Mouse (Mus musculus): ENCODE results near the gene Gm21750.
A peak's percentile ranks its signal among the peaks of the same experiment; 100 is the strongest.
"Not testable (repeated sequence)": the region's sequence is repeated elsewhere in the genome, so short reads cannot be mapped to it uniquely, and the experiment has no call there.

Gm21750 gene

GRCm38 (mm10) chr14:73660925-73661324, at the start of gene Gm21750:
Gm21750 (plus strand) TSS chr14:73661225.
- DNase-seq (ENCODE audit: low spot score in 2 of 2) = not testable (repeated sequence)

- not testable (repeated sequence) for DNase-seq (ENCODE audit: low spot score in 2 of 2)
These were observed 46.1 kb upstream of the Gm21750 start for GRCm38 (mm10) chr14:73614961-73615360.

- peak; percentile 29 to 46 for DNase-seq (ENCODE audit: low spot score in 2 of 2)
These were observed 40.1 kb upstream of the Gm21750 start for GRCm38 (mm10) chr14:73620880-73621279.

- no peak for DNase-seq (ENCODE audit: low spot score in 2 of 2)
These were observed 38.0 kb upstream of the Gm21750 start for GRCm38 (mm10) chr14:73622988-73623387.

- DNase-seq (ENCODE audit: low spot score in 2 of 2) = no peak
These were observed 35.6 kb upstream of the Gm21750 start for GRCm38 (mm10) chr14:73625469-73625868.

- no peak for DNase-seq (ENCODE audit: low spot score in 2 of 2)
These were observed 29.5 kb upstream of the Gm21750 start for GRCm38 (mm10) chr14:73631511-73631910.

- DNase-seq (ENCODE audit: low spot score in 2 of 2) = peak; percentile 77 to 79
These were observed 28.3 kb upstream of the Gm21750 start for GRCm38 (mm10) chr14:73632648-73633263.

- DNase-seq (ENCODE audit: low spot score in 2 of 2) = peak in 1 of 2 experiments; percentile 28
These were observed 26.7 kb upstream of the Gm21750 start for GRCm38 (mm10) chr14:73634356-73634755.

GRCm38 (mm10) chr14:73637460-73637859, 23.6 kb upstream of the Gm21750 start:
- DNase-seq (ENCODE audit: low spot score in 2 of 2) = no peak

- no peak for DNase-seq (ENCODE audit: low spot score in 2 of 2)
These were observed 10.8 kb upstream of the Gm21750 start for GRCm38 (mm10) chr14:73650179-73650578.

- peak; percentile 29 to 69 for DNase-seq (ENCODE audit: low spot score in 2 of 2)
These were observed 9.1 kb downstream of the Gm21750 start for GRCm38 (mm10) chr14:73670091-73670490.

- DNase-seq (ENCODE audit: low spot score in 2 of 2) = no peak
These were observed 26.7 kb downstream of the Gm21750 start for GRCm38 (mm10) chr14:73687726-73688125.

- DNase-seq (ENCODE audit: low spot score in 2 of 2) = no peak
These were observed 27.4 kb downstream of the Gm21750 start for GRCm38 (mm10) chr14:73688427-73688826.

- DNase-seq (ENCODE audit: low spot score in 2 of 2) = peak; percentile 32 to 41
These were observed 39.2 kb downstream of the Gm21750 start for GRCm38 (mm10) chr14:73700256-73700655.

- DNase-seq (ENCODE audit: low spot score in 2 of 2) = peak in 1 of 2 experiments; percentile 29
These were observed 48.5 kb downstream of the Gm21750 start for GRCm38 (mm10) chr14:73709412-73710110.
